Mouse (Mus musculus) adrenal gland, postnatal 36 days (tissue): ENCODE measurements around the gene 3830406C13Rik. TPM values are rescaled to one million over a fixed set of nuclear protein-coding genes. Genes with fewer than 3 reads are reported as not detected.

Experiments used
- DNase-seq, 2 experiments: peaks; one replicate each; pipeline ENCODE4 v3.0.0; 2021; ENCODE audit warnings: mixed read lengths in 1 of 2
- total RNA-seq, 2 experiments: library from RNA; stranded (reverse); gene quantifications; 2 replicates each; pipeline ENCODE4 v1.2.3; 2021

3830406C13Rik gene
- total RNA-seq, 2 experiments from 2014 or later = 33.5 to 45.3 TPM

DNA sequence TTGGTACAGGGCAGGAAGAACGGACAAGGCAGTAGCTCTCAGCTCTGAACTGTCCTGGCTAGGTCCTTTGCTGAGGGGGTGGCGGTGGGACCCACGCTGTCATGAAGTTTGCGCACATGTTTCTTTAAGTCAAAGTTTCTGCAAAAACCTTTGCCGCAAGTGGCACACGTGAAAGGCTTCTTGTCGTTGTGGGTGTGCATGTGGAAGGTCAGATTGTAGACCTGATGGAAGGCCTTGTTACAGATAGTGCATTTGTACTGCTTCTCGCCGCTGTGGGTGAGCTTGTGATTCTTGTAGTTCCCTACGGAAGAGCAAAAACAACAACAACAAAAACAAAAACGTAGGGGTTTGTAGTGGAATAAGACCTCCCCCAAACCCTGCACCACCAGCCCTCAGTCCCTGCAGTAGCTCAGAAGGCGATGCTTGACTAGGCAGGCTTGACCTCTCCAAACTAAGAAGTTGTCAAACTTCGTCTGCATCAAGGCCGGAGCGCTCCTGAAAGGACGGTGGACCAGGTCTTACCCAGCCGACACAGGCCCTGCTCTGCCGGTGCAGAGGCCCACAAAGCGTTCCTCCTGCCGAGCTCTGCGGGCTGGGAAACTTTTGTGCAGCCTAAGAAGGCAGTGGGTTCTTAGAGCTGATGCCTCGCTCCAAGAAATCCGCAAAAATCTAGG, 58.6 kb downstream of the 3830406C13Rik start:
- no peak for DNase-seq

DNA sequence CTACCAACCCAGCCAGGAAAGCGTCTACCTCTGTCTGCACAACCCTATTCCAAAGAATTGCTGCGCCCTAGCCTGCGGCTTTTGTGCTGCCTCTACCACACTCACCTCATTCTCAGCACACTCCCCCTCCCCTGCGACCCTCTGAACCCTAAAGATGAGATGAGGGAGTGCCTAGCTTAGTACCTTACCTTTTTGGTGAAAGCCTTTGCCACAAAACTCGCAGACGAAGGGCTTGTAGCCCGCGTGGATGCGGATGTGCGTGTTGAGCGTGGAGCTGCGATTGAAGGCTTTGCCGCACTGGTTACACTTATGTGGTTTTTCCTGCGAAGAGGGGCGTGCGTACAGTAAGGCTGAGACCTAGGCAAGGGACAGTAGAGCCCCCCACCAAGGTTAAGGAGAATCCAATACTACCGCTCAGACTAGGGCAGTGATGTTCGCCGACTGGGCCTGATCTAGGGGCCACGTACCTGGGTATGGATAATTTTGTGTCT, 59.5 kb downstream of the 3830406C13Rik start:
- DNase-seq = no peak

DNA sequence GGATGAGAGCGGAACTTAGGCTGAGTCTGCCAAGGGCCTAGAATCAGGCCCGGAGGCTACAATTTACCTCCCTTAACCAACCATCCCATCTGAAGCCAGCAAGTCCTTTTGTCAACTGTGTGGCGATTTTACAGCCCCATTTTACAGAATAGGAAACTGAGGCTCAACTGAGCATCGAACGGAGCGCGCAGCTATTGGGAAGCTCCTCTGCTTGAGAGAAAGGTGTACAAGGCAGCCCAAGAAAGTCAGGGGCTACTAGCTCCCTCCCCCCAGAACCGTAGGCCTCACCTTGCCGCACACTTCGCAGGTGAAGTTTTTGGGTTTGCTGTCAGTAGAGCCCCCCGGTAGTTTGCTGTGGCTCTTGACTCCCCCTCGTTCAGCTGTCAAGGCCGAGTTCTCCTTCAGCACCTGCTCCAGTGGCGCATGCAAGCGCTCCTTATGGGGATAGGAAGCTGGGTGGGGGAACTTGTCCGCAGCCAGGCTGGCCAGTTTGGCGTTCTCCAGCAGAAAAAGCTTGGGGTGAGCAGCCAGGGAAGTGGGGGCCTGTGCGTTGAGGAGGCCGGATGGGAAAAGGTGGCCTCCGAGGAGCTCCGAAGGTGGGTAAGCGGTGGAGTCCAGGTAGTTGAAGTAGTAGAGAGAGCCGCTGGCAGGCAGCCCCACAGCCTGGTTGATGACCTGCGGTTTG, 60.2 kb downstream of the 3830406C13Rik start:
- no peak for DNase-seq

DNA sequence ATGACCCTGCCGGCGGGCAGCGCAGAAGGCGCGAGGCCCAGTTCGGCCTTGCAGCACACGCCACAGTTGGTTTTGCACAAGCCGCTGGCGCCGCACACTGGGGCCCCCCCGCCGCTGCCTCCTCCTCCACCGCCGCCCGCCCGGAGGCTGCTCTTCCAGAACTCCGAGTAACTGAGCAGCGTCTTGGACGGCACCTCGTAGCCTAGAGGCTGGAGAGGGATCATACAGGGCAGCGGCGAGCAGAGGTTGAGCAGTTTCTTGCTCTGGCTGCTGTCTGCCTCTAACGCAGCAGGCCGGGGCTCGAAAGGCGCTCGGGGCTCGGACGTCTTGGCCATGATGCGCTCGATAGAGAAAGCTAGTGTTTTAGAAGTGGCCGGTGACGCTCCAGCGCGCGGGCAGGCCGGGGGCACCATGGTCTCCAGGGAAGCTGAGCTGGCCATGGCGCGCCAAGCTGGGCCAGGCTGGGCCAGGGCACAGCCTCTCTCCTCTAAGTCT, 60.8 kb downstream of the 3830406C13Rik start:
- DNase-seq = peak; percentile 11 to 30

DNA sequence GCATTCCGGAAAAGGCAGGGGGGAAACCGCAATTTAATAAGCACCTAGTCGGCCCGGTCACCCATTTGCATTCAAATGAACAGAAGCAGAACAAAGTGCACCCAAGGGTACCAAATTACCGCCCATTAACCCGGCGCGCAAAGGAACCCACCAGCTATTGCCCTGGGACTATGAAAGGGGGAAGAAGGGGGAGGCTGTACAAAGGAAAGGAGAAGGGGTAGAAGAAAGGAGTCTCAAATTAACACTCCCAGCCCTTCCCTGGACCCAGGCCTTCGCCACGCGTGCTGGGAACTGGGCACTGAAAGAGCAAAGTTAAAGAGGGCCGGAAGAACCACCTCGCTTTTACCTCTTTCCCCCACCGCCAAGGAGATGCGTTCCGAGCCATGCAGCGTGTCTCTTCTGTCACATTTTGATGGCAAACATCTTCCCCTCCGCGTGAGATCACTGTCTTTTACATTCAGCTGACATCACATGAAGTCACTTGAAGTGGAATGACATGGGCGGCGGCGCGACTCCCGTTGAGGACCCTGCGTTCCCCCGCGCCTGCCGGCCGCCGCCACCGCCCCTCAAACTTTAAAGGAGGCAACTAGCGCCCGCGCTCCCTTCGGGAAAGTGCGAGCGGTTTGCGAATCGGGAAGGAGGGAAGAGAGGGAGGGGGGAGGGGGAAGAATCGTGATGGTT, 61.4 kb downstream of the 3830406C13Rik start:
- no peak for DNase-seq

DNA sequence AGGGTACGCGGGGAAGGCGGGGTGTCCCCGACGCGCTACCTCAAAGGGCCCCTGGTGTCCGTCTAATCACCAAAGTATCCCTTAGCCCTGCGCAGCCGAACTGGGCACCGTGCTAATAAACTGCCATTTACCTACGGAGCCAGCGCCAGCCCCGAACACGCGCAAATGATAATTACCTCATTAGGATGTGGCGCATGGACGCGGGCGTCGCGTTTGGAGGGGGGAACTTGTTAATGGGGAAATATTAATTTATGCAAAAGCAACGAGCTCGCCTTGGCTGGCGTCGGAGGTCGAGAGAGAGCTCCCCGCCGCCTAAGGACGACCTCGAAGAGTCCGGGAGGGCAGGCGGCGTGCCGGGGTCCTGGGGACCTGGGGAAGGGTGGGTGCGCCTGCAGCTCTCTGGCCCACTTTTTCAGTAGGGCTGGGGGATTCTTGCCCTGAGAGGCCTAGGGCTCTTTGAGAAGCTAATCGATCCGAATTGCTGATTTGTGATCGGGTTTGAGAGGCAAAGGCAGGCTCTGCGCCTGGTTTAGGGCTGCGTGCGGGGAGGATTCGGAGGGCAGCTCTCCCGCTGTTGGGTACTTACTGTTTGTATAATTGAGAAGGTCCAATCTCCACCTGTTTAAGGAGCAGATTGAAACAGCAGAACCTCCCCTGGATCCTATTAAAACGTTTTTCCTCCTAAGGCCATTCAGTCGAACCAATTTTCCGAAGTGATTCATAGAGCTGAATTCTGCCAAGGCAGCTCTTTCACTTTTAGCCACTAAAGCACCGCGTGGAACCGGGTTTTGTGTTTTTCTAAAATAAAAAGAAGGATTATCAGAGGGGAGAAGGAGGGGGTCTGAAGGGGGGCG, 62.3 kb downstream of the 3830406C13Rik start:
- no peak for DNase-seq

DNA sequence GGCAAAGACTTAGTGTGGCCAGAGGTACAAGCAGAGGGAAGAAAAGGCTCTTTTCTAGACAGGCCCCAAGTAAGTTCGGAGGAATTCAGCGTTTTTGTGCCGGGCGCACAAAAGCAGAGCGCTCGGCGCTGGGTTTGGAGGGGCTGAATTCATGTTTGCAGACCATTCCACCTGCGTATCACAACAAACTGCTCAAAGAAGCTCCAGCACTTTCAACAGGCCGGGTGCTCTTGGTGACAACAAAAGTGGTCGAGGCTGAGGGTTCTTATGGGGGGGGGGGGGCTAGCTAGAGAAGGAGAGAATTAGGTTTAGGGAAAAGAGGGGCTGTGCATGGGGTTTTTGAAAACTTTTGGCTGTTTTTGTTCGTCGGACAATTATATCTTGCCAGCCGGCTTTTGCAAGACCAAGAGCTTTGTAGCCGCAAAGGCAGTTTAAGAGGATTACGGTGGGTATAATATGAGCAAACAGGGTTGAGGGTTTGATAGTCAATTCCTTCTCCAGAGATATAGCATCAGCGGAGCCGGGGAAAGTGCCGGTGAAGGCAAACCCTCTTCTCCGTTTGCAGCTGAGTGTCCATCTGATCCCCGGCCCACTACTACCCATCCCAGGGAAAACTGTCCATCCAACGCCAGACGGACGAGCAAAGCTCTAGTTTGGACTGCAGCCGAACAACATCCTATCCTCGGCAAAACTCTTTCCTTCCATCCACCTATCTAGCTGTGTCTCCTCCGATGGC, 63.1 kb downstream of the 3830406C13Rik start:
- no peak for DNase-seq

DNA sequence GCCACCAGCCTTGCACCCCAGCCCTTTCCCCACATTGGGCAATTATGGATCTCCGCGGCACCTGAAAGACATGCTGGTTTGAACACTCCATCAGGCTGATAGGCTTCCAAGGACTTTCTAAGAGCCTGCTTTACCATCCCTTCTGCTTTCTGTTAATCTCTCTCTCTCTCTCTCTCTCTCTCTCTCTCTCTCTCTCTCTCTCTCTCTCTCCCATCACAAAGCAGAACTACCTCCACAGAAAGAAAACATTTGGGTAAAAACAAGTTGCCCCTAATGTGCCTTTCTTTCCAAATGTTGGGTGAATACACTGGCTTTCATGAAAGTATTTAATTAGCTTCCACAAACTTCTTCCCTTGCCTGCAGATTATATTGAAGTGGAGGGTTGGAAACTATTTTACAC, 64.1 kb downstream of the 3830406C13Rik start, which contains the start of gene Fezf2:
TSS of gene Fezf2 (minus strand) at position 101 of the 400 bp plus-strand sequence.
- no peak for DNase-seq

DNA sequence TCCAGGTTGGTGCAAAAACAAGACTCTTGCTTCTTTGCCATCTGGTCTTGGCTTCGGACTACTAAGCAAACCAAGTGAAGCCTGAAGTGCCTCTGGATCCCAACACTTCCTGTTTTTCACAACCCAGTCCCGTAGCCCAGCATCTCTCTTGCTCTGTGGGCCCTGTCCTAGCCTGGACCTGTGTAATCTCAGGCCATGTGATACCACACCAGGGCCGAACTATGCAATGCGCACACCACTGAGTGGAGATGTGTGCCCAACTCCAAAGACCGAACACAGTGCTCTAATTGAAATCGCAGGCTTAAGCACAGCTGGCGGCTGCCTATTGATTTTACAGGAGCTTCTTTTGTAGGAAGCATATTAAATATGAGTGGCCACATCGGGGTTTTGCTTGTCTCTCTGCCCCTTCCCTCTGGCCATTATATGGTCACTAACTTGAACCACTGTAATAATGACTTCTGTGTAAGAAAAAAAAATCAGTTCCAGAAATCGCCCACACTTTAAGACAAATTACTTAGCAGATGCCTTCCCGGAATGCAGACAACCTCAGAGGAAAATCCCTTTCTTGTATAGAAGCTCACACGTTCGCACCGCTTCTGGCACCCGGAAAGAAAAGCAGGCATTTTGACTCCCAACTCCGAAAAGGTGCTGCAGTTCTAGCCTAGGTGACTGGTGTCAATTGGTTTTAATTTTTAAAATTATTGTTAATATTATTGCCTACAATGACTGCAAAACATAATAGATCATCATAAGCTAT, 65.5 kb downstream of the 3830406C13Rik start:
- no peak for DNase-seq

DNA sequence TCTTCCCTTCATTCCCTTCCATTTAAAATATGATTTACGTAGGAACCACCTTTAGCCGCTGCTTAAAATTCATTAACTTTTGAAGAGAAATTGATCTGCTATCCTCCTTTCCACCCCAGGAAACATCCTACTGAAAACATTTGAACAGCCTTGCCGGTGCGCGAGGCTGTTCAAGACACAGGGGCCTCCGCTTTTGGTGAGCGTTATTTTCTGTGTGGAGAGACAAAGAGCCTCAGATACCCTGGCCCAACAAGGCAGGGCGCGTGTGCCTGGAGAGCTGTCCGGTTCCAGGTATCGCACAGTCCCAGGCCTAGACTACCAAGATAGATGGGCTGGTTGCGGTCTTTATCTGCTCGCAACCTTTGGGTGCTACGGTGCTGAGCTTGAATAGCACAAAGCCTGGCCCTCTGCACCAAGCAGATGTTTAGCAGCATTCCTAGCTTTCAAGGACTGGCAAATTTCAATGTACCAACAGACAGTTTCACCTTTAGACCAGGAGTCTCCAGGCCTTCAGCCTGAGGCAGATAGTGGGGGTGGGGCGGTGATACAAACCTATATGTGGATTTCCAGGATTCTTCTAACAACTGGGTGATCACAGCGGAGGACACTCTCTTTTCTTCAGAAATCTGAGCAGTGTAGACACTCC, 66.4 kb downstream of the 3830406C13Rik start:
- no peak for DNase-seq

Other genes with a start within 250 kb of the 3830406C13Rik start
- gene Gm49355, start 197 bp upstream of the 3830406C13Rik start, total RNA-seq = under 1 TPM; 0.13 to 0.17 TPM
- gene Fezf2, start 64.0 kb downstream of the 3830406C13Rik start, total RNA-seq = not detected